Mouse (Mus musculus): ENCODE results near the gene AC134908.4. TPM values are rescaled to one million over a fixed set of nuclear protein-coding genes. Genes with fewer than 3 reads are reported as not detected.

AC134908.4 gene
- total and polyA plus RNA-seq, 2 experiments: 0.28 to 0.37 TPM

GRCm38 (mm10) chr17:25818851-25819780, 23.7 kb upstream of the AC134908.4 start:
- no peak overlapping the region for H3K4me3 ChIP-seq (ENCODE audit: insufficient read depth, low read depth, low read length)

GRCm38 (mm10) chr17:25817662-25818061, 22.2 kb upstream of the AC134908.4 start:
- WGBS: 77% methylated on average over 11 of the region's 11 CpGs
- Histone ChIP-seq H3K79me2 (ENCODE audit: control insufficient read depth, insufficient read depth, low read length) (no peaks in the 10 kb centered on the region), H3K36me3 (ENCODE audit: control insufficient read depth, insufficient read depth, low read length) (no peaks in the 10 kb centered on the region), H3K4me1 (ENCODE audit: control insufficient read depth, insufficient read depth, low read length) (no peaks in the 10 kb centered on the region), H3K27ac (replicated peaks; ENCODE audit: insufficient read depth, low read depth, low read length) (no peak overlapping the region), H3K9ac (ENCODE audit: low read depth, low read length) (no peak overlapping the region), H3K27me3 (ENCODE audit: control insufficient read depth, insufficient read depth, low read length) (peaks cover 12% of the 10 kb centered on the region), H3K4me3 (ENCODE audit: insufficient read depth, low read depth, low read length) (no peak overlapping the region)
- DNase-seq (ENCODE audit: extremely low read depth, low read depth, low spot score): no peak
- TF ChIP-seq CTCF (IDR thresholded peaks at IDR 0.05; ENCODE audit: low read depth, low read length) (no peak), POLR2A (IDR thresholded peaks at IDR 0.05; ENCODE audit: extremely low read depth, insufficient read depth, low read length) (no peak)

More at GRCm38 (mm10) chr17:25818851-25819780, 23.7 kb upstream of the AC134908.4 start:
- H3K27me3 ChIP-seq (ENCODE audit: control insufficient read depth, insufficient read depth, low read length): peaks cover 12% of the 10 kb centered on the region
- DNase-seq (ENCODE audit: extremely low read depth, low read depth, low spot score): peak; percentile 38
- no peak overlapping the region for H3K9ac ChIP-seq (ENCODE audit: low read depth, low read length)
- no peak overlapping the region for H3K27ac ChIP-seq (replicated peaks; ENCODE audit: insufficient read depth, low read depth, low read length)
- 8% methylated on average over 46 of the region's 46 CpGs for WGBS
- H3K4me1 ChIP-seq (ENCODE audit: control insufficient read depth, insufficient read depth, low read length): peaks cover 2% of the 10 kb centered on the region
- H3K36me3 ChIP-seq (ENCODE audit: control insufficient read depth, insufficient read depth, low read length): no peaks in the 10 kb centered on the region
- TF ChIP-seq CTCF (IDR thresholded peaks at IDR 0.05; ENCODE audit: low read depth, low read length) (no peak), POLR2A (IDR thresholded peaks at IDR 0.05; ENCODE audit: extremely low read depth, insufficient read depth, low read length) (no peak)
- H3K79me2 ChIP-seq (ENCODE audit: control insufficient read depth, insufficient read depth, low read length): peaks cover 5% of the 10 kb centered on the region

- WGBS: 4% methylated on average over 20 of the region's 20 CpGs
- Histone ChIP-seq H3K4me3 (ENCODE audit: insufficient read depth, low read depth, low read length) (no peak overlapping the region), H3K9ac (ENCODE audit: low read depth, low read length) (no peak overlapping the region), H3K4me1 (ENCODE audit: control insufficient read depth, insufficient read depth, low read length) (peaks cover 3% of the 10 kb centered on the region; the same call in 1 of the 2 replicates), H3K36me3 (ENCODE audit: control insufficient read depth, insufficient read depth, low read length) (no peaks in the 10 kb centered on the region), H3K79me2 (ENCODE audit: control insufficient read depth, insufficient read depth, low read length) (no peaks in the 10 kb centered on the region), H3K27me3 (ENCODE audit: control insufficient read depth, insufficient read depth, low read length) (peaks cover 14% of the 10 kb centered on the region), H3K27ac (replicated peaks; ENCODE audit: insufficient read depth, low read depth, low read length) (no peak overlapping the region)
- DNase-seq (ENCODE audit: extremely low read depth, low read depth, low spot score): no peak
- TF ChIP-seq CTCF (IDR thresholded peaks at IDR 0.05; ENCODE audit: low read depth, low read length): peak; percentile 77
- TF ChIP-seq POLR2A (IDR thresholded peaks at IDR 0.05; ENCODE audit: extremely low read depth, insufficient read depth, low read length): no peak
Observed at GRCm38 (mm10) chr17:25813471-25813870, 18.0 kb upstream of the AC134908.4 start.

- H3K27me3 ChIP-seq (ENCODE audit: control insufficient read depth, insufficient read depth, low read length): peaks cover 13% of the 10 kb centered on the region
- 49% methylated on average over 4 of the region's 4 CpGs for WGBS
- H3K4me1 ChIP-seq (ENCODE audit: control insufficient read depth, insufficient read depth, low read length): peaks cover 3% of the 10 kb centered on the region; the same call in 1 of the 2 replicates
- no peak overlapping the region for H3K27ac ChIP-seq (replicated peaks; ENCODE audit: insufficient read depth, low read depth, low read length)
- no peak overlapping the region for H3K9ac ChIP-seq (ENCODE audit: low read depth, low read length)
- no peak for DNase-seq (ENCODE audit: extremely low read depth, low read depth, low spot score)
- no peaks in the 10 kb centered on the region for H3K79me2 ChIP-seq (ENCODE audit: control insufficient read depth, insufficient read depth, low read length)
- no peaks in the 10 kb centered on the region for H3K36me3 ChIP-seq (ENCODE audit: control insufficient read depth, insufficient read depth, low read length)
- no peak overlapping the region for H3K4me3 ChIP-seq (ENCODE audit: insufficient read depth, low read depth, low read length)
- TF ChIP-seq POLR2A (IDR thresholded peaks at IDR 0.05; ENCODE audit: extremely low read depth, insufficient read depth, low read length) (no peak), CTCF (IDR thresholded peaks at IDR 0.05; ENCODE audit: low read depth, low read length) (no peak)
Observed at GRCm38 (mm10) chr17:25810890-25811289, 15.4 kb upstream of the AC134908.4 start.

GRCm38 (mm10) chr17:25809606-25810340, 14.3 kb upstream of the AC134908.4 start:
- TF ChIP-seq POLR2A (IDR thresholded peaks at IDR 0.05; ENCODE audit: extremely low read depth, insufficient read depth, low read length) (no peak), CTCF (IDR thresholded peaks at IDR 0.05; ENCODE audit: low read depth, low read length) (no peak)
- Histone ChIP-seq H3K4me3 (ENCODE audit: insufficient read depth, low read depth, low read length) (peak overlapping the region; percentile 52; the same call in 1 of the 2 replicates), H3K27ac (replicated peaks; ENCODE audit: insufficient read depth, low read depth, low read length) (no peak overlapping the region), H3K4me1 (ENCODE audit: control insufficient read depth, insufficient read depth, low read length) (peaks cover 3% of the 10 kb centered on the region; the same call in 1 of the 2 replicates), H3K79me2 (ENCODE audit: control insufficient read depth, insufficient read depth, low read length) (no peaks in the 10 kb centered on the region), H3K36me3 (ENCODE audit: control insufficient read depth, insufficient read depth, low read length) (no peaks in the 10 kb centered on the region), H3K27me3 (ENCODE audit: control insufficient read depth, insufficient read depth, low read length) (peaks cover 13% of the 10 kb centered on the region), H3K9ac (ENCODE audit: low read depth, low read length) (peak overlapping the region; percentile 45)
- WGBS: 27% methylated on average over 24 of the region's 25 CpGs
- no peak for DNase-seq (ENCODE audit: extremely low read depth, low read depth, low spot score)

Measured in liver, adult 2 months (tissue).